Mouse (Mus musculus) midbrain, embryonic 11.5 days (tissue): ENCODE measurements around the gene Itpr1. TPM values are rescaled to one million over a fixed set of nuclear protein-coding genes. Genes with fewer than 3 reads are reported as not detected.

Experiments
- ATAC-seq: fragments of 200-750 bp; cut with Nextera tagmentation; 2 replicates; pipeline ENCODE4 v1.8.0; 2017; ENCODE audit warnings: moderate TSS enrichment, moderate library complexity; ENCODE audit not compliant: low FRiP score
- DNase-seq: peaks from one replicate; pipeline ENCODE4 v3.0.0; 2015; ENCODE audit warnings: low spot score; ENCODE audit errors: missing footprints
- H3K27ac ChIP-seq: fragments of 300-500 bp; sonication (generic); 2 replicates; pipeline ENCODE4 v1.5.1; 2014; ENCODE audit warnings: low read depth, low read length
- H3K27me3 ChIP-seq: fragments of 300-500 bp; sonication (generic); 2 replicates; pipeline ENCODE4 v1.6.1; 2014; ENCODE audit warnings: mild to moderate bottlenecking, low read length, moderate library complexity, mixed read lengths; ENCODE audit not compliant: control insufficient read depth, insufficient read depth
- H3K36me3 ChIP-seq: fragments of 300-500 bp; sonication (generic); 2 replicates; pipeline ENCODE4 v1.6.1; 2014; ENCODE audit warnings: mild to moderate bottlenecking, low read length, moderate library complexity, mixed read lengths; ENCODE audit not compliant: control insufficient read depth, insufficient read depth
- H3K4me1 ChIP-seq: fragments of 300-500 bp; sonication (generic); 2 replicates; pipeline ENCODE4 v1.6.1; 2014; ENCODE audit warnings: low read length; ENCODE audit not compliant: control insufficient read depth, insufficient read depth
- H3K4me2 ChIP-seq: fragments of 300-500 bp; sonication (generic); 2 replicates; pipeline ENCODE4 v1.6.1; 2014; ENCODE audit warnings: mild to moderate bottlenecking, moderate library complexity
- H3K4me3 ChIP-seq: fragments of 300-500 bp; sonication (generic); 2 replicates; pipeline ENCODE4 v1.5.1; 2014; ENCODE audit warnings: low read depth, low read length
- H3K9ac ChIP-seq: fragments of 300-500 bp; sonication (generic); 2 replicates; pipeline ENCODE4 v1.6.1; 2014; ENCODE audit warnings: low read length
- H3K9me3 ChIP-seq: fragments of 300-500 bp; sonication (generic); 2 replicates; pipeline ENCODE4 v1.6.1; 2016; ENCODE audit warnings: low read length; ENCODE audit not compliant: control insufficient read depth
- WGBS: fragments of 180-500 bp; shearing (Covaris S2); extraction: QIAGEN DNeasy Blood & Tissue Kit; methylation state at CpG from one replicate; pipeline ENCODE4 v1.1.7; 2014; 5-methylcytosine and 5-hydroxymethylcytosine counted together
- polyA plus RNA-seq: library from polyadenylated mRNA; unstranded; fragments of >200 nt; fragmentation: Nextera tagmentation; extraction: Ambion mirVana; gene quantifications from 2 replicates; pipeline ENCODE4 v1.2.1, GENCODE M21; 2014

The Itpr1 gene
- polyA plus RNA-seq, 1 experiment from 2014 or later: 5.2 TPM

DNA sequence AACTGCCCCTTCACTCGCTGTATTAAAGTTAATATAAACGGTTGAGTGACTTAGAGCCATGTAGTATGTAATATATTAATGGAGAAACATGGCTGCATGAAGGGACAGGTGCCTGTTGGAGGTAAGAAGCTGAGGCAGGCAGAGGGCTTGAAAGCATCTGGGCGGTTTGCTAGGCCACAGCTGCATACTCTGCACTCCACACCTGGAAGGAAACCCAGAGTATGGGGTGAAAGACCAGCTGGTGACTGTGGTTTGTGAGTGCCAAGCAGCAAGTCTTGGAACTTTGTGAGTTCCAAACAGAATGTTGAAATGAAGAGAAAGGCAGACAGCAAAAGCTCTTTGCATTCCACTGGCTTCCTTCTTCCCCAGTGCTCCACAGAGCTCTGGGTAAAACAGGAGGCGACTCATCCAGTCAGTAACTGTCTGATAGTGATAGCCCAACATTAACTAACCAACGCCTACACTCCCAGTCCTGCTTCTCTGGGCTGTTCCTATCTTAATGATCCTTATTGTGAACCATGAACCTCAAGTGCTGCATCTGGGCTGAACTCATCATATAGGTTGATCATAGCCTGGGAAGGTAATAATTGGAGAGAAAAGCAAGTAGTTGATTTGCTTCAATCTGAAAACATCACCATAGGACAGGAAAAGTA, 5.9 kb upstream of the Itpr1 start:
- DNase-seq (no peak), ATAC-seq (no peak)
- H3K27ac ChIP-seq: no peak overlapping the region
- 0 out of 2 replicates have a peak, but pooled peaks cover 3% of the 10 kb centered on the region for H3K4me1 ChIP-seq
- H3K4me3 ChIP-seq: no peak overlapping the region
- 85% methylated on average over 5 of the region's 5 CpGs for WGBS
- no peaks in the 10 kb centered on the region for H3K36me3 ChIP-seq
- no peaks in the 10 kb centered on the region for H3K9me3 ChIP-seq
- H3K27me3 ChIP-seq: no peaks in the 10 kb centered on the region
- H3K4me2 ChIP-seq: no peak overlapping the region
- H3K9ac ChIP-seq: no peak overlapping the region

DNA sequence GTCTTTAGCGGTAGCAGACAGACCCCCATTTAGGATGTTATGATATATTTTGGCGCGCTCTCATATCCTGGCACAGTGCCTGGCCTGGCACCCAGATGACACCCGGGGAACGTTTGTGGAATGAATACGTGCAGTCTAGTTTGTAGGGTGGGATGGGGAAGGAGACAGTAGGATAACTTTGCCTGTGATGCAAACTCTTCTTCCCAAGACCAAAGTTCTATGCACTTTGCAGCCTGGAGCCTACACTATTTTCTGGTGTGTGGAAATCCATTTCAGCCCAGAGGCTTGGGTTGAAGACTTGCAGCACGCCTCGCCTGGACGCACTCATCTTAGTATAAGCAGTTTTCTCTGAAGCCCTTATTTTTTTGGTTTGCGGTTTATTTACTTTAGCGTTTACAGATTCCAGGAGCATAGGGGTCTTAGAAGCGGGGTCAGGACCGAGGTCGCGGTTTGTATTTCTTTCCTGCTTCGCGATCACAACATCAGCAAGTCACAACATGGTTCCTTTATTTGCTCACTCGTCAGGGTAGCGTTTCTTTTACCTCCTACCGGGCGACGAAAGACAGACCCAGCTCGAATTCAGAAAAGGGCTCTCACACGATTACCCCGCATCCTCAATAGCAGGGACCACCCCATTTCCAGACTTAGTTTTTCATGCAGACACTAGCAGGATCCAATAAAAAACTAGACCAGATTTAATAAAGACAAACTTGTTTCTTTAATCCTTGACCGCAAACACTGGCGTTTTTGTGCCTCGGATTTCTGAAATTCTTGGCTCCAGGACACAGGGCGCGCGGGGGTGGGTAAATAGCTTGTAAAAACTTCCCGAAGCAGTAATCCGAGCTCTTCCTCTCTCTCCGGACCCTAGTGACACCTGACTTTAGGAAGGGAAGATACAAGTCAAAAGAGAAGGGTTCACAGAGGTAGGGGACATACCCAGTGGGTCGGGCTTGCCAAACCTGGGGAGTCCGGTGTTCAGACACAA, 708 bp upstream of the Itpr1 start:
- peaks cover 11% of the 10 kb centered on the region; the same call in 1 of the 2 replicates for H3K4me1 ChIP-seq
- peak overlapping the region; percentile 64 for H3K4me2 ChIP-seq
- ATAC-seq (peak; percentile 9), DNase-seq (peak; percentile 89)
- peak overlapping the region; percentile 65 for H3K4me3 ChIP-seq
- WGBS: 8% methylated on average over 36 of the region's 36 CpGs
- H3K9ac ChIP-seq: peak overlapping the region; percentile 61
- no peaks in the 10 kb centered on the region; the same call in 1 of the 2 replicates for H3K27me3 ChIP-seq
- H3K36me3 ChIP-seq: no peaks in the 10 kb centered on the region
- H3K27ac ChIP-seq: no peak overlapping the region
- no peaks in the 10 kb centered on the region for H3K9me3 ChIP-seq

- DNase-seq (peak; percentile 94), ATAC-seq (no peak; the same call in 1 of the 2 replicates)
- 1% methylated on average over 29 of the region's 29 CpGs for WGBS
- Histone ChIP-seq H3K4me3 (peak overlapping the region; percentile 65), H3K9me3 (no peaks in the 10 kb centered on the region), H3K27ac (no peak overlapping the region), H3K4me2 (peak overlapping the region; percentile 64), H3K4me1 (peaks cover 11% of the 10 kb centered on the region; the same call in 1 of the 2 replicates), H3K9ac (peak overlapping the region; percentile 61), H3K36me3 (no peaks in the 10 kb centered on the region), H3K27me3 (no peaks in the 10 kb centered on the region; the same call in 1 of the 2 replicates)
Observed at GRCm38 (mm10) chr6:108213481-108214293, 791 bp downstream of the Itpr1 start.

GRCm38 (mm10) chr6:108214294-108214925, 1.5 kb downstream of the Itpr1 start:
- 14% methylated on average over 10 of the region's 10 CpGs for WGBS
- Histone ChIP-seq H3K4me2 (peak overlapping the region; percentile 64), H3K9ac (peak overlapping the region; percentile 61), H3K9me3 (no peaks in the 10 kb centered on the region), H3K4me3 (peak overlapping the region; percentile 65), H3K27me3 (no peaks in the 10 kb centered on the region; the same call in 1 of the 2 replicates), H3K4me1 (peaks cover 11% of the 10 kb centered on the region; the same call in 1 of the 2 replicates), H3K27ac (no peak overlapping the region), H3K36me3 (no peaks in the 10 kb centered on the region)
- ATAC-seq (no peak), DNase-seq (no peak)

DNA sequence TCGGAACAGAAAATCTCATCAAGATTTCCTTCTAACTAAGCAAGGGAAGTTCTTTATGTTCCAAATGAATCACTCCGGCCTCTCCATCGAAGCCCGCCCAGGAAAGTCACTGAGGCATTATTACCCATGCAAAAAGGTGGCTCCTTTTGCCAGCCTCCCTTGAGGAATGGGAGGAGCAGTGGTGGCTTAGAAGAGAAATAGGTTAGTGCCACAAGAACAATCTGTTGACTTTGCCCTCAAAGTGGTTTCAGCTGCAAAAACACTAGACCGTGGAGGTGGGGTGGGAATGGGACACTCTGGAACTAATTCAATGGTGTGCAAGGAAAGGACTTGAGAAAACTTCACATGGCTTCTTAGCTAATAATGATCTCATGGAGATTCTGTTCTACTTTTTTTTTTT, 3.2 kb downstream of the Itpr1 start:
- H3K4me2 ChIP-seq: no peak overlapping the region
- 72% methylated on average over 5 of the region's 5 CpGs for WGBS
- no peaks in the 10 kb centered on the region; the same call in 1 of the 2 replicates for H3K27me3 ChIP-seq
- H3K9ac ChIP-seq: no peak overlapping the region
- no peaks in the 10 kb centered on the region for H3K9me3 ChIP-seq
- peaks cover 11% of the 10 kb centered on the region; the same call in 1 of the 2 replicates for H3K4me1 ChIP-seq
- ATAC-seq (no peak), DNase-seq (no peak)
- H3K36me3 ChIP-seq: no peaks in the 10 kb centered on the region
- H3K4me3 ChIP-seq: no peak overlapping the region
- H3K27ac ChIP-seq: no peak overlapping the region

DNA sequence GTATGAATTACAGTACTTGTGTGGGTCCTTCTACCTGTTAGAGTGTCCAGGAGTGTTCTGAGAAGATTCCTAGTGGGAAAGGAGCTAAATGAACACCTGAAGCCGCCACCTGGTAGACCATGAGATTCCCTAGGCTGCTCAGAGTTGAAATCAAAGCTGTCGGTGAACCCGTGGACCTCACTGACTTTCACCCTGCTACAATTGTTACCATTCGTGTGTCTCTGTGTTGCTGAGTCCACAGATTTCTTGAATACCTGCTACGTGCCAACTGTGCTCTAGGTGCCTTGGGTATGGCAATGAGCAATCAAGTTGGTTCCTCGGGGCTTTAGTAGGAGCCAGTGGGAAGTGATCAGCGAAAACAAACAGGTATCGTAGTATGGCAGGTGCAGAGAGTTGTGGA, 3.9 kb downstream of the Itpr1 start:
- Histone ChIP-seq H3K27ac (no peak overlapping the region), H3K4me3 (no peak overlapping the region), H3K4me2 (no peak overlapping the region), H3K9me3 (no peaks in the 10 kb centered on the region), H3K9ac (no peak overlapping the region), H3K4me1 (peaks cover 10% of the 10 kb centered on the region; the same call in 1 of the 2 replicates), H3K36me3 (no peaks in the 10 kb centered on the region), H3K27me3 (no peaks in the 10 kb centered on the region; the same call in 1 of the 2 replicates)
- 90% methylated on average over 8 of the region's 8 CpGs for WGBS
- DNase-seq: no peak
- ATAC-seq: no peak

- ATAC-seq (no peak), DNase-seq (no peak)
- Histone ChIP-seq H3K27me3 (no peaks in the 10 kb centered on the region; the same call in 1 of the 2 replicates), H3K4me1 (peaks cover 8% of the 10 kb centered on the region; the same call in 1 of the 2 replicates), H3K9ac (no peak overlapping the region), H3K36me3 (no peaks in the 10 kb centered on the region), H3K27ac (no peak overlapping the region), H3K4me2 (no peak overlapping the region), H3K9me3 (no peaks in the 10 kb centered on the region), H3K4me3 (no peak overlapping the region)
- 72% methylated on average over 3 of the region's 3 CpGs for WGBS
Observed at GRCm38 (mm10) chr6:108217987-108218386, 5.1 kb downstream of the Itpr1 start.

DNA sequence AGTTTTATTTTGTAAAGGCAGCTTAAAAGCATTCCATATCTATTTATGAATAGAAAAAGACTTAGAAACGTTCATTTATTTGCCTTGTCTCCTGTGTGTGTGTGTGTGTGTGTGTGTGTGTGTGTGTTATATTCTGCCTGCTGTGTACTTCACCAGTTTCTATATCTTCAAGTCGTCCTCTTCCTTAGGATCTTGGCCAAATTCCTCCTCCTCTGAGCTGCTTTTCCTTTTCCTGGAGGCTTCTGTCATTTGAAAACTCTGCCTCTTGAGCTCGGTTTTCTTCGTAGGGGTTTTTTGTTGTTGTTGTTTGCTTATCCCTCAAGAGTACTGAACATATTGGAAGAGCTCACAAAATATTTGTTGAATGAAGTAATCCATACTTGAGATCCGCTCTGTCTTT, 9.5 kb downstream of the Itpr1 start:
- no peak for ATAC-seq
- WGBS: 71% methylated on average over 5 of the region's 5 CpGs
- Histone ChIP-seq H3K27ac (no peak overlapping the region), H3K27me3 (no peaks in the 10 kb centered on the region), H3K9ac (no peak overlapping the region), H3K4me2 (no peak overlapping the region), H3K4me1 (no peaks in the 10 kb centered on the region), H3K36me3 (no peaks in the 10 kb centered on the region), H3K4me3 (no peak overlapping the region), H3K9me3 (no peaks in the 10 kb centered on the region)
- no peak for DNase-seq
